Mouse (Mus musculus): ENCODE results near the gene Vmn2r35.
"Not testable (repeated sequence)": the region's sequence is repeated elsewhere in the genome, so short reads cannot be mapped to it uniquely, and the experiment has no call there.

Gene Vmn2r35

GRCm38 (mm10) chr7:7819767-7820166 lies at the start of gene Vmn2r35:
TSS of gene Vmn2r35 (minus strand) at chr7:7819867.
- in situ Hi-C loops (cut with MboI, MseI) = loop anchor here (10.0 kb wide), 1 partner anchor 795 kb away; no protein-coding TSS in a partner anchor

GRCm38 (mm10) chr7:7794196-7794595 lies 25.5 kb downstream of the Vmn2r35 start:
- in situ Hi-C loops (cut with MboI, MseI) = not testable (repeated sequence)

Data from T-helper 1 cell (primary cell).